In the genomic region with DNA sequence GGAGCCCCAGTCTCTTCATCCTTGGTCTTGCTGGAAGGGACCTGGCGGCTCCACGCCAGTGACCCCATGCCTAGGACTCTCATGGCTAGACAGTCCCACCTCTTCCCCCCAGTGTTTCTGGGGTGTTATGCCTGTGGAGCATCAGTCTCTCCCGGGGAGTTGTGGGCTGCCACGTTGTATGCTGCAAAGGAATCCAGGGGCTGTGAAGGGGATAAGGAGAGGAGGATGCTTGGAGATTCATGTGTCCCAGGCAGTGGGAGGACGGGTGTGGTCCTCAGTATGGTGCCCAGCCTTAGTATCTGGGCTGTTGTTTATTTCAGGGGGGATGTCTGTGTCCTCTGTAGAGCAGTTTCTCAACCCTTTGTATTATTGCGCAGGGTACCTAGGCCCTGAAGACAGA, we compare ENCODE assay signal across 9 mouse cellular contexts. TPM values are rescaled to one million over a fixed set of nuclear protein-coding genes. Genes with fewer than 3 reads are reported as not detected.
A peak's percentile ranks its signal among the peaks of the same experiment; 100 is the strongest.
DNase-seq lines count a peak whose midpoint lies in the region; ATAC-seq lines count a peak whose summit lies in the region.
"Had no signal": no experiment of that assay in that cellular context is flagged by ENCODE, and none has a peak within 500 bp of the region (broad histone marks: within the 10 kb centered on the region; RNA-seq: fewer than 3 reads in every experiment).

No protein-coding gene starts in this region.

- peak overlapping the region; percentile 74 for H3K9ac ChIP-seq in neural tube, embryonic 12.5 days
- H3K9ac ChIP-seq in limb, embryonic 13.5 days, result peak overlapping the region; percentile 76

- no peaks in the 10 kb centered on the region for H3K9me3 ChIP-seq in neural tube, embryonic 12.5 days
- H3K9me3 ChIP-seq in limb, embryonic 13.5 days, result no peaks in the 10 kb centered on the region

- H3K4me3 ChIP-seq in neural tube, embryonic 12.5 days, result no peak overlapping the region
- peak overlapping the region; percentile 97 for H3K4me3 ChIP-seq in limb, embryonic 13.5 days

- peaks cover 33% of the 10 kb centered on the region for H3K4me1 ChIP-seq in neural tube, embryonic 12.5 days
- H3K4me1 ChIP-seq in limb, embryonic 13.5 days, result peaks cover 42% of the 10 kb centered on the region

- no peaks in the 10 kb centered on the region for H3K36me3 ChIP-seq in neural tube, embryonic 12.5 days
- no peaks in the 10 kb centered on the region for H3K36me3 ChIP-seq in limb, embryonic 13.5 days

- DNase-seq in cerebellum, adult 9-10 months, result peak; percentile 24
- no peak for DNase-seq in cerebellum, adult 8-10 months
- DNase-seq in neural tube, embryonic 10.5 days (ENCODE audit: extremely low spot score, low spot score), result no peak
- DNase-seq in embryo, embryonic 10.5 days (ENCODE audit: low spot score), result no peak
- no peak for DNase-seq in kidney, postnatal 36 days

- no peak overlapping the region for H3K27ac ChIP-seq in neural tube, embryonic 12.5 days
- H3K27ac ChIP-seq in limb, embryonic 13.5 days, result 0 out of 2 replicates have a peak overlapping the region, but pooled peaks have one; percentile 10
- H3K27ac ChIP-seq: macrophage had no signal

- 51% methylated on average over 6 of the region's 6 CpGs for WGBS in neural tube, embryonic 12.5 days
- 45% methylated on average over 6 of the region's 6 CpGs for WGBS in limb, embryonic 13.5 days

- H3K27me3 ChIP-seq in neural tube, embryonic 12.5 days (replicated peaks), result 0 out of 2 replicates have a peak, but pooled peaks cover 8% of the 10 kb centered on the region
- no peaks in the 10 kb centered on the region for H3K27me3 ChIP-seq in limb, embryonic 13.5 days

- H3K4me2 ChIP-seq in neural tube, embryonic 12.5 days (replicated peaks), result peak overlapping the region; percentile 94
- peak overlapping the region; percentile 97 for H3K4me2 ChIP-seq in limb, embryonic 13.5 days (replicated peaks)

- ATAC-seq in neural tube, embryonic 12.5 days (ENCODE audit: low FRiP score, low read depth), result no peak
- no peak for ATAC-seq in limb, embryonic 13.5 days (ENCODE audit: low FRiP score, low read depth)
- no peak for ATAC-seq in erythroid progenitor cell, adult 5-6 weeks (replicated peaks; ENCODE audit: low FRiP score, poor library complexity, severe bottlenecking)

RNA-seq across cellular contexts. Expression of gene Ier5l, which starts 5.0 kb away (rescaled TPM):
- 5.7 and 5.8 TPM in 2 replicates for polyA plus RNA-seq in neural tube, embryonic 12.5 days (2016; fragmentation: Nextera tagmentation; extraction: Ambion mirVana)
- polyA plus RNA-seq in limb, embryonic 13.5 days (2015; fragmentation: Nextera tagmentation; extraction: Ambion mirVana), result 2.9 and 3.0 TPM in 2 replicates
- not detected in 2 replicates for total RNA-seq in erythroid progenitor cell, adult 5-6 weeks (2015; ENCODE audit: low replicate concordance)
- total RNA-seq in erythroid progenitor cell, adult 5-6 weeks (2017; ENCODE audit: low replicate concordance), result 0.51 TPM in 1 of 2 replicates, not detected in the other

RNA-seq across cellular contexts. Expression of gene Ptpa, which starts 53.2 kb away (rescaled TPM):
- polyA plus RNA-seq in neural tube, embryonic 12.5 days (2016; fragmentation: Nextera tagmentation; extraction: Ambion mirVana), result 129 and 135 TPM in 2 replicates
- 144 and 150 TPM in 2 replicates for polyA plus RNA-seq in limb, embryonic 13.5 days (2015; fragmentation: Nextera tagmentation; extraction: Ambion mirVana)
- total RNA-seq in erythroid progenitor cell, adult 5-6 weeks (2015; ENCODE audit: low replicate concordance), result 118 and 151 TPM in 2 replicates
- 103 and 168 TPM in 2 replicates for total RNA-seq in erythroid progenitor cell, adult 5-6 weeks (2017; ENCODE audit: low replicate concordance)

RNA-seq across cellular contexts. Expression of gene Crat, which starts 53.4 kb away (rescaled TPM):
- 26.0 and 27.7 TPM in 2 replicates for polyA plus RNA-seq in neural tube, embryonic 12.5 days (2016; fragmentation: Nextera tagmentation; extraction: Ambion mirVana)
- polyA plus RNA-seq in limb, embryonic 13.5 days (2015; fragmentation: Nextera tagmentation; extraction: Ambion mirVana), result 28.0 and 31.1 TPM in 2 replicates
- 80.9 and 111 TPM in 2 replicates for total RNA-seq in erythroid progenitor cell, adult 5-6 weeks (2015; ENCODE audit: low replicate concordance)
- total RNA-seq in erythroid progenitor cell, adult 5-6 weeks (2017; ENCODE audit: low replicate concordance), result 33.9 and 79.7 TPM in 2 replicates
